Mouse (Mus musculus) embryonic facial prominence, embryonic 14.5 days (tissue): ENCODE measurements around the gene St6galnac3. TPM values are rescaled to one million over a fixed set of nuclear protein-coding genes. Genes with fewer than 3 reads are reported as not detected.
"Not testable (repeated sequence)": the region's sequence is repeated elsewhere in the genome, so short reads cannot be mapped to it uniquely, and the experiment has no call there.

Source experiments
- ATAC-seq: fragments of 200-750 bp; cut with Nextera tagmentation; 2 replicates; pipeline ENCODE4 v1.8.0; 2017; ENCODE audit warnings: low read depth, moderate number of reproducible peaks, moderate TSS enrichment
- DNase-seq: peaks from one replicate; pipeline ENCODE4 v3.0.0-alpha.2; 2015; ENCODE audit warnings: low spot score
- H3K27ac ChIP-seq: fragments of 300-500 bp; sonication (generic); replicated peaks from 2 replicates; pipeline ENCODE4 v1.5.1; 2014; ENCODE audit warnings: low read depth, mild to moderate bottlenecking, low read length, moderate library complexity
- H3K27me3 ChIP-seq: fragments of 300-500 bp; sonication (generic); replicated peaks from 2 replicates; pipeline ENCODE4 v1.6.1; 2014; ENCODE audit warnings: low read length; ENCODE audit not compliant: control insufficient read depth, insufficient read depth
- H3K36me3 ChIP-seq: fragments of 300-500 bp; sonication (generic); 2 replicates; pipeline ENCODE4 v1.6.1; 2014; ENCODE audit warnings: low read length, mixed read lengths; ENCODE audit not compliant: control insufficient read depth, insufficient read depth
- H3K4me1 ChIP-seq: fragments of 300-500 bp; sonication (generic); 2 replicates; pipeline ENCODE4 v1.6.1; 2014; ENCODE audit warnings: antibody characterized with exemption, low read length; ENCODE audit not compliant: control insufficient read depth, insufficient read depth
- H3K4me2 ChIP-seq: fragments of 300-500 bp; sonication (generic); 2 replicates; pipeline ENCODE4 v1.6.1; 2014; ENCODE audit warnings: low read depth, mild to moderate bottlenecking, low read length, moderate library complexity, mixed read lengths
- H3K4me3 ChIP-seq: fragments of 300-500 bp; sonication (generic); 2 replicates; pipeline ENCODE4 v1.5.1; 2014; ENCODE audit warnings: low read depth, mild to moderate bottlenecking, low read length
- H3K9ac ChIP-seq: fragments of 300-500 bp; sonication (generic); 2 replicates; pipeline ENCODE4 v1.6.1; 2014; ENCODE audit warnings: low read depth, mild to moderate bottlenecking, low read length, moderate library complexity, mixed read lengths
- H3K9me3 ChIP-seq: fragments of 300-500 bp; sonication (generic); 2 replicates; pipeline ENCODE4 v1.6.1; 2016; ENCODE audit warnings: low read length; ENCODE audit not compliant: control insufficient read depth
- WGBS: fragments of 180-500 bp; shearing (Covaris S2); extraction: QIAGEN DNeasy Blood & Tissue Kit; methylation state at CpG from one replicate; pipeline ENCODE4 v1.1.7; 2014; 5-methylcytosine and 5-hydroxymethylcytosine counted together
- polyA plus RNA-seq: library from polyadenylated mRNA; unstranded; fragments of >200 nt; fragmentation: Nextera tagmentation; extraction: Ambion mirVana; gene quantifications from 2 replicates; pipeline ENCODE4 v1.2.1, GENCODE M21; 2014

The St6galnac3 gene
- polyA plus RNA-seq, 1 experiment from 2014 or later = 30.6 TPM

- peak; percentile 48 for DNase-seq
Measured at GRCm38 (mm10) chr3:153396375-153397068, 328.5 kb downstream of the St6galnac3 start.

GRCm38 (mm10) chr3:153395351-153395750, 329.6 kb downstream of the St6galnac3 start:
- 62% methylated on average over 5 of the region's 5 CpGs for WGBS
- H3K9ac ChIP-seq = no peak overlapping the region
- no peak overlapping the region for H3K4me3 ChIP-seq
- ATAC-seq = no peak
- H3K27me3 ChIP-seq = no peaks in the 10 kb centered on the region
- H3K27ac ChIP-seq = no peak overlapping the region
- peaks cover 8% of the 10 kb centered on the region; the same call in 1 of the 2 replicates for H3K9me3 ChIP-seq
- H3K36me3 ChIP-seq = no peaks in the 10 kb centered on the region
- DNase-seq = no peak
- H3K4me1 ChIP-seq = 0 out of 2 replicates have a peak, but pooled peaks cover 9% of the 10 kb centered on the region
- no peak overlapping the region for H3K4me2 ChIP-seq

More at GRCm38 (mm10) chr3:153396375-153397068, 328.5 kb downstream of the St6galnac3 start:
- H3K4me2 ChIP-seq = no peak overlapping the region
- no peaks in the 10 kb centered on the region for H3K36me3 ChIP-seq
- no peak for ATAC-seq
- no peak overlapping the region for H3K27ac ChIP-seq
- no peaks in the 10 kb centered on the region for H3K27me3 ChIP-seq
- WGBS = 57% methylated on average over 12 of the region's 12 CpGs
- peaks cover 8% of the 10 kb centered on the region; the same call in 1 of the 2 replicates for H3K9me3 ChIP-seq
- H3K4me1 ChIP-seq = 0 out of 2 replicates have a peak, but pooled peaks cover 9% of the 10 kb centered on the region
- H3K9ac ChIP-seq = no peak overlapping the region
- H3K4me3 ChIP-seq = no peak overlapping the region

- WGBS = 89% methylated on average over 4 of the region's 4 CpGs
- DNase-seq = no peak
- no peak for ATAC-seq
Measured at GRCm38 (mm10) chr3:153394751-153395150, 330.2 kb downstream of the St6galnac3 start.

GRCm38 (mm10) chr3:153394224-153394623, 330.8 kb downstream of the St6galnac3 start:
- no peak for DNase-seq
- WGBS = 87% methylated on average over 9 of the region's 9 CpGs

More at GRCm38 (mm10) chr3:153394751-153395150, 330.2 kb downstream of the St6galnac3 start:
- Histone ChIP-seq H3K27ac (no peak overlapping the region), H3K4me3 (no peak overlapping the region), H3K9ac (no peak overlapping the region), H3K27me3 (no peaks in the 10 kb centered on the region), H3K4me1 (0 out of 2 replicates have a peak, but pooled peaks cover 9% of the 10 kb centered on the region), H3K36me3 (no peaks in the 10 kb centered on the region), H3K9me3 (peaks cover 8% of the 10 kb centered on the region; the same call in 1 of the 2 replicates), H3K4me2 (no peak overlapping the region)

GRCm38 (mm10) chr3:153391451-153391850, 333.5 kb downstream of the St6galnac3 start:
- not testable (repeated sequence) for H3K9ac ChIP-seq, H3K27me3 ChIP-seq, H3K27ac ChIP-seq, H3K4me2 ChIP-seq, H3K4me1 ChIP-seq, H3K36me3 ChIP-seq, H3K9me3 ChIP-seq, H3K4me3 ChIP-seq, ATAC-seq
- 71% methylated on average over 1 of the region's 1 CpGs for WGBS
- DNase-seq = peak; percentile 25

More at GRCm38 (mm10) chr3:153394224-153394623, 330.8 kb downstream of the St6galnac3 start:
- H3K27me3 ChIP-seq = no peaks in the 10 kb centered on the region
- 0 out of 2 replicates have a peak, but pooled peaks cover 9% of the 10 kb centered on the region for H3K4me1 ChIP-seq
- no peak for ATAC-seq
- no peaks in the 10 kb centered on the region for H3K36me3 ChIP-seq
- H3K9me3 ChIP-seq = peaks cover 8% of the 10 kb centered on the region; the same call in 1 of the 2 replicates
- H3K4me2 ChIP-seq = no peak overlapping the region
- H3K9ac ChIP-seq = no peak overlapping the region
- no peak overlapping the region for H3K4me3 ChIP-seq
- H3K27ac ChIP-seq = no peak overlapping the region

GRCm38 (mm10) chr3:153384651-153385050, 340.3 kb downstream of the St6galnac3 start:
- ATAC-seq = not testable (repeated sequence)
- 84% methylated on average over 5 of the region's 5 CpGs for WGBS

GRCm38 (mm10) chr3:153383656-153384055, 341.3 kb downstream of the St6galnac3 start:
- Histone ChIP-seq H3K27me3 (no peaks in the 10 kb centered on the region), H3K36me3 (no peaks in the 10 kb centered on the region), H3K9me3 (no peaks in the 10 kb centered on the region), H3K4me3 (no peak overlapping the region), H3K27ac (no peak overlapping the region), H3K4me1 (no peaks in the 10 kb centered on the region), H3K9ac (no peak overlapping the region), H3K4me2 (no peak overlapping the region)
- DNase-seq (no peak), ATAC-seq (no peak)
- WGBS = 96% methylated on average over 2 of the region's 2 CpGs

More at GRCm38 (mm10) chr3:153384651-153385050, 340.3 kb downstream of the St6galnac3 start:
- H3K27me3 ChIP-seq, H3K4me1 ChIP-seq, H3K4me3 ChIP-seq, H3K27ac ChIP-seq, H3K9me3 ChIP-seq, H3K36me3 ChIP-seq, H3K4me2 ChIP-seq, H3K9ac ChIP-seq, DNase-seq: not testable (repeated sequence)

- Histone ChIP-seq H3K27me3 (no peaks in the 10 kb centered on the region), H3K4me1 (0 out of 2 replicates have a peak, but pooled peaks cover 3% of the 10 kb centered on the region), H3K9ac (no peak overlapping the region), H3K9me3 (no peaks in the 10 kb centered on the region), H3K4me2 (no peak overlapping the region), H3K36me3 (no peaks in the 10 kb centered on the region), H3K4me3 (no peak overlapping the region), H3K27ac (no peak overlapping the region)
- 71% methylated on average over 10 of the region's 10 CpGs for WGBS
- DNase-seq (no peak), ATAC-seq (no peak)
Measured at GRCm38 (mm10) chr3:153365057-153365755, 359.8 kb downstream of the St6galnac3 start.
